Mouse (Mus musculus) duodenum, adult 2 months (tissue): ENCODE measurements around the gene Cxadr. TPM values are rescaled to one million over a fixed set of nuclear protein-coding genes. Genes with fewer than 3 reads are reported as not detected.

Experiments used
- polyA plus RNA-seq: library from polyadenylated mRNA; depleted of rRNA; stranded (reverse); fragments of >200 nt; gene quantifications from 2 replicates; pipeline ENCODE4 v1.2.3, GENCODE M21; 2012; ENCODE audit warnings: low replicate concordance; rRNA removed

The Cxadr gene
- 22.7 and 30.9 TPM in 2 replicates for polyA plus RNA-seq

GRCm38 (mm10) chr16:78301183-78301830 is at the start of gene Cxadr:
Cxadr (plus strand) TSS chr16:78301489.

GRCm38 (mm10) chr16:78376745-78377570 is 75.7 kb downstream of the Cxadr start, which contains the start of gene Btg3:
Btg3 (minus strand) TSS chr16:78377192.

Other genes with a start within 250 kb of the Cxadr start
- 0.13 and 0.32 TPM in 2 replicates for gene Btg3, start 75.7 kb downstream of the Cxadr start, polyA plus RNA-seq